Mouse (Mus musculus): ENCODE measurements at regions not wholly inside any gene's neighbourhood (a gene's known extent, or its start where the extent isn't known, plus 50 kb on each side); places are given as distances from the start of the nearest gene placed in this dataset.

GRCm38 (mm10) chr5:43048196-43049050, 184.5 kb upstream of the Cpeb2 start:
- DNase-seq (ENCODE audit: low spot score in 2 of 2): no peak

GRCm38 (mm10) chr5:43049381-43050301, 183.3 kb upstream of the Cpeb2 start:
- DNase-seq (ENCODE audit: low spot score in 2 of 2): no peak

GRCm38 (mm10) chr5:43050961-43051517, 181.9 kb upstream of the Cpeb2 start:
- no peak for DNase-seq (ENCODE audit: low spot score in 2 of 2)

GRCm38 (mm10) chr5:43052668-43053067, 180.3 kb upstream of the Cpeb2 start:
- DNase-seq (ENCODE audit: low spot score in 2 of 2): no peak

- DNase-seq (ENCODE audit: low spot score in 2 of 2): no peak
Measured at GRCm38 (mm10) chr5:43054586-43054985, 178.4 kb upstream of the Cpeb2 start.

- no peak for DNase-seq (ENCODE audit: low spot score in 2 of 2)
Measured at GRCm38 (mm10) chr5:43055111-43055710, 177.8 kb upstream of the Cpeb2 start.

GRCm38 (mm10) chr5:43056486-43056885, 176.5 kb upstream of the Cpeb2 start:
- DNase-seq (ENCODE audit: low spot score in 2 of 2): no peak

- DNase-seq (ENCODE audit: low spot score in 2 of 2): no peak
Measured at GRCm38 (mm10) chr5:43061243-43061642, 171.7 kb upstream of the Cpeb2 start.

- DNase-seq (ENCODE audit: low spot score in 2 of 2): no peak
Measured at GRCm38 (mm10) chr5:43061797-43062391, 171.1 kb upstream of the Cpeb2 start.

- no peak for DNase-seq (ENCODE audit: low spot score in 2 of 2)
Measured at GRCm38 (mm10) chr5:43062499-43062898, 170.5 kb upstream of the Cpeb2 start.

- DNase-seq (ENCODE audit: low spot score in 2 of 2): no peak
Measured at GRCm38 (mm10) chr5:43063386-43063785, 169.6 kb upstream of the Cpeb2 start.

GRCm38 (mm10) chr5:43071541-43071940, 161.4 kb upstream of the Cpeb2 start:
- no peak for DNase-seq (ENCODE audit: low spot score in 2 of 2)

- no peak for DNase-seq (ENCODE audit: low spot score in 2 of 2)
Measured at GRCm38 (mm10) chr5:43072340-43072739, 160.6 kb upstream of the Cpeb2 start.

- no peak for DNase-seq (ENCODE audit: low spot score in 2 of 2)
Measured at GRCm38 (mm10) chr5:43074536-43074935, 158.4 kb upstream of the Cpeb2 start.

GRCm38 (mm10) chr5:43080252-43080651, 152.7 kb upstream of the Cpeb2 start:
- no peak for DNase-seq (ENCODE audit: low spot score in 2 of 2)

- DNase-seq (ENCODE audit: low spot score in 2 of 2): no peak
Measured at GRCm38 (mm10) chr5:43081561-43082534, 151.1 kb upstream of the Cpeb2 start.

GRCm38 (mm10) chr5:43087077-43087476, 145.9 kb upstream of the Cpeb2 start:
- DNase-seq (ENCODE audit: low spot score in 2 of 2): no peak

- DNase-seq (ENCODE audit: low spot score in 2 of 2): no peak
Measured at GRCm38 (mm10) chr5:43087907-43088387, 145.0 kb upstream of the Cpeb2 start.

GRCm38 (mm10) chr5:43088650-43089397, 144.1 kb upstream of the Cpeb2 start:
- no peak for DNase-seq (ENCODE audit: low spot score in 2 of 2)
